Mouse (Mus musculus): ENCODE measurements around the gene Galnt18.

The Galnt18 gene

GRCm38 (mm10) chr7:111713828-111714600, 65.8 kb downstream of the Galnt18 start:
- DNase-seq (ENCODE audit: low spot score) = no peak

- no peak for DNase-seq (ENCODE audit: low spot score)
Observed at GRCm38 (mm10) chr7:111712797-111713196, 67.0 kb downstream of the Galnt18 start.

- no peak for DNase-seq (ENCODE audit: low spot score)
Observed at GRCm38 (mm10) chr7:111711045-111711808, 68.5 kb downstream of the Galnt18 start.

GRCm38 (mm10) chr7:111710311-111710710, 69.5 kb downstream of the Galnt18 start:
- no peak for DNase-seq (ENCODE audit: low spot score)

GRCm38 (mm10) chr7:111708563-111708962, 71.2 kb downstream of the Galnt18 start:
- no peak for DNase-seq (ENCODE audit: low spot score)

- DNase-seq (ENCODE audit: low spot score) = no peak
Observed at GRCm38 (mm10) chr7:111702961-111703360, 76.8 kb downstream of the Galnt18 start.

- no peak for DNase-seq (ENCODE audit: low spot score)
Observed at GRCm38 (mm10) chr7:111701788-111702187, 78.0 kb downstream of the Galnt18 start.

- DNase-seq (ENCODE audit: low spot score) = no peak
Observed at GRCm38 (mm10) chr7:111699446-111699845, 80.3 kb downstream of the Galnt18 start.

GRCm38 (mm10) chr7:111696226-111696625, 83.6 kb downstream of the Galnt18 start:
- no peak for DNase-seq (ENCODE audit: low spot score)

GRCm38 (mm10) chr7:111694312-111694711, 85.5 kb downstream of the Galnt18 start:
- DNase-seq (ENCODE audit: low spot score) = no peak

- DNase-seq (ENCODE audit: low spot score) = no peak
Observed at GRCm38 (mm10) chr7:111692641-111693261, 87.0 kb downstream of the Galnt18 start.

GRCm38 (mm10) chr7:111680108-111680507, 99.7 kb downstream of the Galnt18 start:
- DNase-seq (ENCODE audit: low spot score) = no peak

- no peak for DNase-seq (ENCODE audit: low spot score)
Observed at GRCm38 (mm10) chr7:111676483-111676882, 103.3 kb downstream of the Galnt18 start.

- DNase-seq (ENCODE audit: low spot score) = no peak
Observed at GRCm38 (mm10) chr7:111672467-111672866, 107.3 kb downstream of the Galnt18 start.

- DNase-seq (ENCODE audit: low spot score) = peak; percentile 2
Observed at GRCm38 (mm10) chr7:111663139-111664073, 116.4 kb downstream of the Galnt18 start.

GRCm38 (mm10) chr7:111658579-111658978, 121.2 kb downstream of the Galnt18 start:
- no peak for DNase-seq (ENCODE audit: low spot score)

- DNase-seq (ENCODE audit: low spot score) = no peak
Observed at GRCm38 (mm10) chr7:111655002-111655401, 124.8 kb downstream of the Galnt18 start.

- DNase-seq (ENCODE audit: low spot score) = no peak
Observed at GRCm38 (mm10) chr7:111654526-111654925, 125.3 kb downstream of the Galnt18 start.

GRCm38 (mm10) chr7:111644362-111644761, 135.4 kb downstream of the Galnt18 start:
- no peak for DNase-seq (ENCODE audit: low spot score)

- no peak for DNase-seq (ENCODE audit: low spot score)
Observed at GRCm38 (mm10) chr7:111638899-111639298, 140.9 kb downstream of the Galnt18 start.

GRCm38 (mm10) chr7:111638465-111638864, 141.3 kb downstream of the Galnt18 start:
- no peak for DNase-seq (ENCODE audit: low spot score)

All from yolk sac, embryonic 10.5 days (tissue).